Mouse (Mus musculus) ES-E14 (cell line): ENCODE results near the gene Rtn4rl1. TPM values are rescaled to one million over a fixed set of nuclear protein-coding genes. Genes with fewer than 3 reads are reported as not detected.

Experiments used
- DNase-seq: peaks from one replicate; pipeline ENCODE4 v3.0.0-alpha.2; 2013; ENCODE audit warnings: low read depth, low spot score
- H3K27ac ChIP-seq: 2 replicates; pipeline ENCODE4 v1.5.1; 2012; ENCODE audit warnings: low read depth, mild to moderate bottlenecking, low read length, moderate library complexity, mixed read lengths; ENCODE audit not compliant: poor library complexity, insufficient read depth, severe bottlenecking
- H3K36me3 ChIP-seq: 2 replicates; pipeline ENCODE4 v1.6.1; 2012; ENCODE audit warnings: mild to moderate bottlenecking, low read length, moderate library complexity, mixed read lengths; ENCODE audit not compliant: control insufficient read depth, poor library complexity, insufficient read depth, severe bottlenecking
- H3K4me1 ChIP-seq, 2 experiments: fragments of 150-350 bp in 1 of 2; sonication (generic) in 1 of 2; 2 replicates each; pipeline ENCODE4 v1.6.1; 2012; ENCODE audit warnings: low read length in 2 of 2, mild to moderate bottlenecking in 1 of 2, mixed read lengths in 1 of 2; ENCODE audit not compliant: control insufficient read depth in 2 of 2, insufficient read depth in 2 of 2, poor library complexity in 1 of 2
- H3K4me3 ChIP-seq, 2 experiments: fragments of 150-350 bp in 1 of 2; sonication (generic) in 1 of 2; 2 replicates each; pipeline ENCODE4 v1.5.1; 2012; ENCODE audit warnings: low read length in 2 of 2, low read depth in 1 of 2, mild to moderate bottlenecking in 1 of 2, mixed read lengths in 1 of 2; ENCODE audit not compliant: insufficient read depth in 1 of 2, poor library complexity in 1 of 2, severe bottlenecking in 1 of 2
- H3K9ac ChIP-seq: 2 replicates; pipeline ENCODE4 v1.6.1; 2012; ENCODE audit warnings: low read depth, mild to moderate bottlenecking, low read length, mixed read lengths; ENCODE audit not compliant: poor library complexity, insufficient read depth, severe bottlenecking
- H3K9me3 ChIP-seq: fragments of 150-350 bp; sonication (generic); 2 replicates; pipeline ENCODE4 v1.6.1; 2012; ENCODE audit warnings: low read depth, mild to moderate bottlenecking, low read length; ENCODE audit not compliant: control insufficient read depth, insufficient read depth
- CHD2 ChIP-seq: IDR thresholded peaks from 2 replicates; pipeline ENCODE4 v1.6.1; 2014; ENCODE audit warnings: mild to moderate bottlenecking, low read depth, low read length, inconsistent platforms
- HCFC1 ChIP-seq: IDR thresholded peaks from 2 replicates; pipeline ENCODE4 v1.6.1; 2012; ENCODE audit warnings: low read length, inconsistent platforms, borderline replicate concordance; ENCODE audit not compliant: insufficient read depth
- MAFK ChIP-seq: IDR thresholded peaks from 2 replicates; pipeline ENCODE4 v1.6.1; 2014; ENCODE audit warnings: mild to moderate bottlenecking, low read depth, low read length, inconsistent platforms; ENCODE audit not compliant: insufficient read depth
- ZC3H11A ChIP-seq: IDR thresholded peaks from 2 replicates; pipeline ENCODE4 v1.6.1; 2012; ENCODE audit warnings: low read depth, mild to moderate bottlenecking, inconsistent platforms, low read length, borderline replicate concordance
- ZNF384 ChIP-seq: IDR thresholded peaks from 2 replicates; pipeline ENCODE4 v1.6.1; 2012; ENCODE audit warnings: low read depth, low read length, inconsistent platforms
- in situ Hi-C, 2 experiments: fragments of 600-800 bp; cut with MboI; formaldehyde crosslinking; loops; one replicate each; pipeline ENCODE4 v1.15.1; 2025; ENCODE audit warnings: low sequenced_read_pairs in 2 of 2, inconsistent platforms in 1 of 2; ENCODE audit not compliant: unreplicated experiment in 2 of 2
- total RNA-seq: library from RNA; depleted of rRNA; stranded (reverse); fragments of 300-350 nt; gene quantifications from 2 replicates; pipeline ENCODE4 v1.2.3, GENCODE M21; 2012

The Rtn4rl1 gene
- total RNA-seq, 1 experiment = 1.0 TPM

GRCm38 (mm10) chr11:75204472-75204871 is 10.9 kb downstream of the Rtn4rl1 start:
- TF ChIP-seq HCFC1 = no peak
- TF ChIP-seq ZC3H11A = no peak
- no peak for TF ChIP-seq MAFK
- no peak for TF ChIP-seq ZNF384
- peaks cover 4 to 32% of the 10 kb centered on the region in 2 experiments; a peak in 2 of 4 replicates for H3K4me1 ChIP-seq
- no peak for DNase-seq
- H3K9me3 ChIP-seq = no peaks in the 10 kb centered on the region
- H3K27ac ChIP-seq = no peak overlapping the region
- H3K4me3 ChIP-seq = no peak overlapping the region
- H3K9ac ChIP-seq = no peak overlapping the region
- H3K36me3 ChIP-seq = no peaks in the 10 kb centered on the region
- in situ Hi-C loops = no loop called here

GRCm38 (mm10) chr11:75206347-75206746 is 12.8 kb downstream of the Rtn4rl1 start:
- Histone ChIP-seq H3K27ac (no peak overlapping the region), H3K4me1 (peaks cover 4 to 39% of the 10 kb centered on the region in 2 experiments; a peak in 2 of 4 replicates), H3K9me3 (no peaks in the 10 kb centered on the region), H3K4me3 (no peak overlapping the region), H3K36me3 (no peaks in the 10 kb centered on the region), H3K9ac (no peak overlapping the region)
- in situ Hi-C loops = no loop called here
- no peak for DNase-seq
- TF ChIP-seq CHD2 (no peak), ZC3H11A (no peak), HCFC1 (no peak), MAFK (no peak), ZNF384 (no peak)

- in situ Hi-C loops = no loop called here
- H3K9me3 ChIP-seq = no peaks in the 10 kb centered on the region
- no peak overlapping the region for H3K9ac ChIP-seq
- no peak for TF ChIP-seq MAFK
- no peak for TF ChIP-seq CHD2
- TF ChIP-seq HCFC1 = no peak
- H3K4me1 ChIP-seq = peaks cover 4 to 48% of the 10 kb centered on the region in 2 experiments; a peak in 3 of 4 replicates
- H3K36me3 ChIP-seq = no peaks in the 10 kb centered on the region
- no peak overlapping the region for H3K4me3 ChIP-seq
- no peak for DNase-seq
- no peak overlapping the region for H3K27ac ChIP-seq
Measured at GRCm38 (mm10) chr11:75209363-75209762, 15.8 kb downstream of the Rtn4rl1 start.

- DNase-seq = no peak
- Histone ChIP-seq H3K9ac (no peak overlapping the region), H3K4me1 (peaks cover 4 to 47% of the 10 kb centered on the region in 2 experiments; a peak in 3 of 4 replicates), H3K4me3 (no peak overlapping the region), H3K9me3 (no peaks in the 10 kb centered on the region), H3K27ac (no peak overlapping the region), H3K36me3 (no peaks in the 10 kb centered on the region)
- TF ChIP-seq ZNF384 (no peak), MAFK (no peak), CHD2 (no peak), ZC3H11A (no peak), HCFC1 (no peak)
- in situ Hi-C loops = no loop called here
Measured at GRCm38 (mm10) chr11:75210093-75210492, 16.5 kb downstream of the Rtn4rl1 start.

- Histone ChIP-seq H3K4me1 (peaks cover 0 to 49% of the 10 kb centered on the region in 2 experiments; a peak in 2 of 4 replicates), H3K9ac (no peak overlapping the region), H3K9me3 (no peaks in the 10 kb centered on the region), H3K4me3 (no peak overlapping the region), H3K27ac (no peak overlapping the region), H3K36me3 (no peaks in the 10 kb centered on the region)
- in situ Hi-C loops = no loop called here
- no peak for DNase-seq
- TF ChIP-seq ZNF384 (no peak), MAFK (no peak), HCFC1 (no peak), CHD2 (no peak), ZC3H11A (no peak)
Measured at GRCm38 (mm10) chr11:75210755-75211154, 17.2 kb downstream of the Rtn4rl1 start.
